Mouse (Mus musculus) liver, embryonic 13.5 days (tissue): ENCODE measurements around the gene Mamdc4. TPM values are rescaled to one million over a fixed set of nuclear protein-coding genes. Genes with fewer than 3 reads are reported as not detected.
A peak's percentile ranks its signal among the peaks of the same experiment; 100 is the strongest.

Experiments used
- ATAC-seq: fragments of 200-750 bp; cut with Nextera tagmentation; 2 replicates; pipeline ENCODE4 v1.8.0; 2017; ENCODE audit warnings: low read depth, mild to moderate bottlenecking, moderate number of reproducible peaks, moderate library complexity
- DNase-seq: peaks from one replicate; pipeline ENCODE4 v3.0.0; 2022
- H3K27ac ChIP-seq: fragments of 300-500 bp; sonication (generic); 2 replicates; pipeline ENCODE4 v1.5.1; 2015; ENCODE audit warnings: moderate library complexity, mild to moderate bottlenecking, inconsistent platforms
- H3K27me3 ChIP-seq: fragments of 300-500 bp; sonication (generic); 2 replicates; pipeline ENCODE4 v1.6.1; 2015; ENCODE audit warnings: mild to moderate bottlenecking, inconsistent platforms
- H3K36me3 ChIP-seq: fragments of 300-500 bp; sonication (generic); 2 replicates; pipeline ENCODE4 v1.6.1; 2015; ENCODE audit warnings: mild to moderate bottlenecking, inconsistent platforms
- H3K4me1 ChIP-seq: fragments of 300-500 bp; sonication (generic); replicated peaks from 2 replicates; pipeline ENCODE4 v1.6.1; 2015; ENCODE audit warnings: inconsistent platforms
- H3K4me2 ChIP-seq: fragments of 300-500 bp; sonication (generic); 2 replicates; pipeline ENCODE4 v1.6.1; 2015; ENCODE audit warnings: inconsistent platforms, mild to moderate bottlenecking, moderate library complexity
- H3K4me3 ChIP-seq: fragments of 300-500 bp; sonication (generic); replicated peaks from 2 replicates; pipeline ENCODE4 v1.5.1; 2015; ENCODE audit warnings: mild to moderate bottlenecking, inconsistent platforms
- H3K9ac ChIP-seq: fragments of 300-500 bp; sonication (generic); 2 replicates; pipeline ENCODE4 v1.6.1; 2015; ENCODE audit warnings: mild to moderate bottlenecking, inconsistent platforms
- H3K9me3 ChIP-seq: fragments of 300-500 bp; sonication (generic); replicated peaks from 2 replicates; pipeline ENCODE4 v1.6.1; 2016; ENCODE audit warnings: inconsistent platforms
- WGBS: fragments of 180-500 bp; shearing (Covaris S2); methylation state at CpG from one replicate; pipeline ENCODE4 v1.1.7; 2015; ENCODE audit not compliant: insufficient replicate concordance; 5-methylcytosine and 5-hydroxymethylcytosine counted together
- polyA plus RNA-seq: library from polyadenylated mRNA; unstranded; fragments of >200 nt; fragmentation: Nextera tagmentation; extraction: Ambion mirVana; gene quantifications from 2 replicates; pipeline ENCODE4 v1.2.1, GENCODE M21; 2015

Gene Mamdc4
- 1.6 and 2.7 TPM in 2 replicates for polyA plus RNA-seq

DNA sequence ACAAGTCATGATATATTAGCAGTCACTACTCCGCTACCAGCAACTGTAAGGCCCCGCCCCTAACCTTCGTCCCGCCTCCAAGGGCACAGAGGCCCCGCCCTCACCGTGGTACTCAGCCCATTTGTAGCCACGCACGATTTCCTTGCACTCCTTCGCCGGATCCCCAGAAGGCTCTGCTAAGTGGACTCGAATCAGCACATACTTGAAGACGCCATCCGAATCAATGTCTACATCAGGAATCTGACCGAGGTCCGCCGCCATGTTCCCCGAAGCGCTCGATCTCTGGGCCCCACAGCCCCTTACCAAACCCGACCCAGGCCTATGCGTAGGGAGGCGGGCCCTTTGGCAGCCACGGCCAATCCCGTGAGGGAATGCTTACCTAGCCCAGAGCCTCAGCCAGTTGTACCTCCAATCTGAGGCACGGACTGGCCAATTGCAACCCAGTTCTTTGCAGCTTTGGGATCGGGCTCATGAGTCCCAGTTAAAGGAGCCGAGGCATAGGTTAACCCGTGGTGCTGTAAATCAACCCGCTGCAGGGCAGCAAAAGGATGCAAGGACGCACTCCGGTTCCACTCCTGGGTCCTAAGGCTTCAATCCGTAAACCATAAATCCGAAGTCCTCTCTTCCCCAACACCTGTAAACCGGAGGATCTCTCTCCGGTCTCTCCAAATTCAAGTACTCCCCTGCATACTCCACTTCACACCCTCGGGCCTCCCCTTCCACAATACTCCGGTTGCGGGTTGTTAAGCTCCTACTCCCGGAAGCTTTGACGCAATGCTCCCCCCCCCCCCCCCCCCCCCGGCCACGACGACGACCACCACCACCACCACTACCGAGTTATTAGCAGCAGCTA lies at the start of gene Mamdc4, which contains the start of gene Phpt1:
Gene Mamdc4 (minus strand): TSS at position 267 of the 853 bp plus-strand sequence.
Gene Phpt1 (minus strand): TSS at position 646 of the 853 bp plus-strand sequence.
- Histone ChIP-seq H3K9me3 (no peaks in the 10 kb centered on the region), H3K27me3 (peaks cover 46% of the 10 kb centered on the region), H3K4me2 (peak within 1 kb of the TSS; percentile 87), H3K4me1 (peaks cover 68% of the 10 kb centered on the region), H3K9ac (peak within 1 kb of the TSS; percentile 74), H3K36me3 (peaks cover under 1% of the 10 kb centered on the region), H3K4me3 (peak within 1 kb of the TSS; percentile 64), H3K27ac (peak within 1 kb of the TSS; percentile 54)
- peak; percentile 96 for ATAC-seq
- under 1% methylated on average over 43 of the region's 45 CpGs for WGBS
- DNase-seq, result peak; percentile 95

DNA sequence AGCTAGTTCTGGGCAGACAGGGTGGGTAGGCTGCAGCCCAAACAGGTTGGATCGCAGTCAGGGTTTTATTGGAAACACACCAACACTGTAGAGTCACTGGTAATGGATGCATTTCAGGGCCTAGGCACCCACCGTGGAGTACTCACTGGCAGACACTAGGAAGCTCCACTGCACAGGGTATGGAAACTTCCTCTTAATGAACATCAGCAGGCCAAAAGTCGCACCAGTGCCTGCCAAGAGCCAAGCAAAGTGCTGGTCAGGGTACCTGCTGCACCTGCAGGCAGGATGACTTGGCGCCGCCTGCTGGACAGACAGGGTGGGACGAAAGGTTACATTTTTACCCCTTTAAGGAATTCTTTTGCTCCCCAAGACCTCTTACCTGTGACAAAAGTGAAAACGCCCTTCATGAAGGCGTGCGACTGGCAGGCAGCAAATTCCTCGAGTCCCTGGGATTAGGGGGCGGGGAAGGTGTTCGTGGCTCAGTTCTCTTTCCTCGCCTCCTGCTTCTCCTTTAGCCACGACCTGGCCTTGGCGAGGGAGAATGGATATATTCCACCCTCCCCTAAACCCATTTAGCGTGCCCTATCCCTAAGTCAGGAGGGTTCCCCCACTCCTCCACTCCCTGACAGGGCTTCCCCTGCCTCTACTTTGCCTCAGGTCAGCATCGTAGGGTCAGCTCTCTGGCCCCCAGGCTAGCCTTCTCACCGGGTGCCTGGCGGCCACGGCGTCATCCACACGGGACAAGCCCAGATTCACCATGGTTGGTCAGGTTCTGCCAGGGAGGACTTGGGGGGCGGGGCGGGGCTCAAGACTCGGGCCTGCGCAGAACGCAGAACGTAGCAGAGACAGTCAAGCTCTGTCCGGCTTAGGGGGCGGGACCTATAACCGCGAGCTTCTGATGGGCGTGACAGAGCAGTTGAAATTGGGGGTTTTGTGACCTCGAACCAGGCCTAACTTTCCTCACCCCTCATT lies 46.9 kb upstream of the Mamdc4 start, which contains the start of gene Tmem141:
Gene Tmem141 (minus strand): TSS at position 777 of the 972 bp plus-strand sequence.
- Histone ChIP-seq H3K27me3 (peaks cover 35% of the 10 kb centered on the region), H3K9ac (peak within 1 kb of the TSS; percentile 54)

DNA sequence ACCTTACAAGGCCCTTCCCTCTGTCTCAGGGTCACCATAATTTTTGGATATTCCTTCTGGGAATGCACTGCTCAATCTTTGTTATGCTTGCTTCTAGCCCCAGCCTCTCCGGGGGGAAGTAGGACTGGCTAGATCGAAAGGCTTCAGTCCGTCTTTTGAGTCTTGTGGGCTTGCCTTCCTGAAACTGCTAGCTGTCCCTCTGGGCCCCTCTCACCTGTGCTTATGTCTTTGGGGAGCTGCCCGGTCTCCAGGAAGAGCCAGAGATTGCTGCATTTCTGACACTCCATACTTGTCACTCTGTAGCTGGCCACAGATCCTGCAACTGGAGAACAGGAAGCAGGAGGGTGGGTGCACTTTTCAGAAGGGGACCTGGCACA lies 46.2 kb upstream of the Mamdc4 start:
- Histone ChIP-seq H3K9ac (no peak overlapping the region), H3K4me2 (peak overlapping the region; percentile 72), H3K27me3 (peaks cover 42% of the 10 kb centered on the region), H3K4me1 (peaks cover 20% of the 10 kb centered on the region), H3K9me3 (no peaks in the 10 kb centered on the region), H3K36me3 (no peaks in the 10 kb centered on the region), H3K27ac (no peak overlapping the region), H3K4me3 (no peak overlapping the region)
- WGBS, result 50% methylated on average over 4 of the region's 4 CpGs
- ATAC-seq, result no peak
- no peak for DNase-seq

More for the DNA sequence above, 46.9 kb upstream of the Mamdc4 start, which contains the start of gene Tmem141:
- Histone ChIP-seq H3K4me1 (peaks cover 13% of the 10 kb centered on the region), H3K4me3 (peak within 1 kb of the TSS; percentile 53), H3K9me3 (no peaks in the 10 kb centered on the region), H3K36me3 (no peaks in the 10 kb centered on the region), H3K4me2 (peak within 1 kb of the TSS; percentile 72), H3K27ac (no peak within 1 kb of the TSS)
- 6% methylated on average over 34 of the region's 34 CpGs for WGBS
- peak; percentile 81 for ATAC-seq
- peak; percentile 67 for DNase-seq

DNA sequence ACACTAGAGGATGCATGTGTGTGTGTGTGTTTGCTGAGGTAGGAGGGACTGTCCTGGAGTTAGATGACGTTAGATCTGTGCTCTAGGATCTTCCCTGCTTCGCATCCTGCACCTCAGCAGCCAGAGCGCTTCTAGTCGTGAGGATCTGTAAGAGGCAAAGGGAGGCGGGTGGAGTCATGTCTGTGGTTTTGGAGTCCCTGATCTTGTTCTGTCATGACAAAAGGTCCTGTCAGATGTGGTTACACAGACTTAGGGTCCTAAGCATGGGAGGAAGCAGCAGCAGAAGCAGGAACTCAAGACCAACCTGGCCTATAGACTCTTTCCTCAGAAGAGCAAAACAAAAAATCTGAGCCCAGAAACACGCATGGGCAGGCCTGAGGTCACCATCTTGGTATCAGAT lies 45.7 kb upstream of the Mamdc4 start:
- DNase-seq (no peak), ATAC-seq (no peak)
- Histone ChIP-seq H3K4me1 (peaks cover 22% of the 10 kb centered on the region), H3K4me2 (no peak overlapping the region), H3K9me3 (no peaks in the 10 kb centered on the region), H3K27ac (no peak overlapping the region), H3K4me3 (no peak overlapping the region), H3K36me3 (no peaks in the 10 kb centered on the region), H3K27me3 (peaks cover 46% of the 10 kb centered on the region), H3K9ac (no peak overlapping the region)
- WGBS, result 16% methylated on average over 6 of the region's 6 CpGs

DNA sequence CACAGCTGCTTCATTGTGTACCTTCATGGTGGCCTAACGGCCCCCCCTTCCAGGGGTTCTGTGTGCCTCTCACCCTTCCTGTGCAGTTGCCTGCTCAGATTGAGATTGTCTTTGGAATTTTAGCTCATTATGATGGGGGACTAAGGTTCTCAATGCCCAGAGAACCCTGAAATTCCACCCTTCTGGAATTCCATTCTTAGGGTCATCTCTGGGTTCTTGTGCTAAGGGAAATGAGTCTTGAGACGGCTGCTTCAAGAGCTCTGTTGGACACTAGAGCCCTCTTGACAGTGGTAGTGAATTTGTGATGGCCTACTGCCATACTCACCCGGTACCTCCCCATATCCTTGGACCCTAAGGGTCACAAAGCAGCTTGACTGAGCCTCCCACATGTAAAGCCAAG lies 42.9 kb upstream of the Mamdc4 start, which contains the start of gene Ccdc183:
Gene Ccdc183 (minus strand): TSS at position 101 of the 400 bp plus-strand sequence.
- DNase-seq (no peak), ATAC-seq (no peak)
- Histone ChIP-seq H3K9me3 (no peaks in the 10 kb centered on the region), H3K27me3 (peaks cover 75% of the 10 kb centered on the region), H3K4me2 (0 out of 2 replicates have a peak within 1 kb of the TSS, but pooled peaks have one; percentile 21), H3K36me3 (no peaks in the 10 kb centered on the region), H3K27ac (no peak within 1 kb of the TSS), H3K4me3 (no peak within 1 kb of the TSS), H3K9ac (no peak within 1 kb of the TSS), H3K4me1 (peaks cover 22% of the 10 kb centered on the region)
- 49% methylated on average over 3 of the region's 3 CpGs for WGBS

DNA sequence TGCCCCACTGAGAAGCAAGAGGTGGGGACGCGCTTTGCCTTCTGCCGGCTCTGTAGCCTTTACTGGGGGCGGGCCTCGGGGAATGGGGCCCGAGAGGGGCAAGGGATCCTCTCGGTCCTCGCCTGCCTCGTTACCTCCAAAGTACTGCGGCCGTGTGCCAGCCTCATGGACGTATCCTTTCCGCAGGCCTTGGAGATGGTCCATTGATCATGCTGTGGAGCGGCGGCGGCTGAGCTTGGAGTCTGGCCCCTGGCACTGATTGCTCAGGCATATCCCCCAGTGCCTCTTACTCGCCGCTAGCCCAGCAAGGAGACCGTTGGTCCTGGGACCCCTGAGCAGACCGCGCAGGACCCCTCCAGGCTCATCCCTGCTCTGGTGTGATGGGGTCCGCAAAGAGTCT lies 41.8 kb upstream of the Mamdc4 start:
- ATAC-seq (no peak), DNase-seq (no peak)
- Histone ChIP-seq H3K4me3 (no peak overlapping the region), H3K27me3 (peaks cover 75% of the 10 kb centered on the region), H3K9ac (no peak overlapping the region), H3K9me3 (no peaks in the 10 kb centered on the region), H3K36me3 (no peaks in the 10 kb centered on the region), H3K27ac (no peak overlapping the region), H3K4me1 (peaks cover 15% of the 10 kb centered on the region), H3K4me2 (peak overlapping the region; percentile 21; the same call in 1 of the 2 replicates)
- WGBS, result 17% methylated on average over 22 of the region's 22 CpGs

DNA sequence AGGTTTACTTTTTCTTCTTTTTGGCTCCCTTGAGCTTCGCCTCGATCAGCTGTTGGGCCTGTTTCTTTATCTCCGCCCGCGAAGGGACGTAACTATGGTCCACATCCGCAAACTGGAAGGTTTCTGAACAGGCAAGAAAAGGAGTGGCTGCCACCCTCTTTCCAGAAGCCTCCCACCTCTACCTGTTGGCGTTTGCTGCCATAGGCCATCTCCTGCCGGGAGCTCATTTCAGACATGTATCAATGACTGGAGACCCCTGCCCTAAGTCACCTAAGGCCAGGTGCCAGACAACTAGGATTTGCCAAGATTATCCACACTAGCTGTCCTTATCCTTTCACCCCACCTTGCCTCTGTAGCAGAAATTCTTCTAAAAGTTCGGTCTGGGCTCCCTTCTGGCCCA lies 34.0 kb upstream of the Mamdc4 start:
- 47% methylated on average over 10 of the region's 10 CpGs for WGBS
- peak overlapping the region; percentile 86 for H3K4me3 ChIP-seq
- H3K4me1 ChIP-seq, result peaks cover 35% of the 10 kb centered on the region
- DNase-seq (no peak), ATAC-seq (peak; percentile 17; the same call in 1 of the 2 replicates)
- H3K27ac ChIP-seq, result 0 out of 2 replicates have a peak overlapping the region, but pooled peaks have one; percentile 24
- peak overlapping the region; percentile 94; the same call in 1 of the 2 replicates for H3K9ac ChIP-seq
- peaks cover 11% of the 10 kb centered on the region for H3K27me3 ChIP-seq
- no peaks in the 10 kb centered on the region for H3K9me3 ChIP-seq
- peak overlapping the region; percentile 79 for H3K4me2 ChIP-seq
- 0 out of 2 replicates have a peak, but pooled peaks cover 5% of the 10 kb centered on the region for H3K36me3 ChIP-seq

DNA sequence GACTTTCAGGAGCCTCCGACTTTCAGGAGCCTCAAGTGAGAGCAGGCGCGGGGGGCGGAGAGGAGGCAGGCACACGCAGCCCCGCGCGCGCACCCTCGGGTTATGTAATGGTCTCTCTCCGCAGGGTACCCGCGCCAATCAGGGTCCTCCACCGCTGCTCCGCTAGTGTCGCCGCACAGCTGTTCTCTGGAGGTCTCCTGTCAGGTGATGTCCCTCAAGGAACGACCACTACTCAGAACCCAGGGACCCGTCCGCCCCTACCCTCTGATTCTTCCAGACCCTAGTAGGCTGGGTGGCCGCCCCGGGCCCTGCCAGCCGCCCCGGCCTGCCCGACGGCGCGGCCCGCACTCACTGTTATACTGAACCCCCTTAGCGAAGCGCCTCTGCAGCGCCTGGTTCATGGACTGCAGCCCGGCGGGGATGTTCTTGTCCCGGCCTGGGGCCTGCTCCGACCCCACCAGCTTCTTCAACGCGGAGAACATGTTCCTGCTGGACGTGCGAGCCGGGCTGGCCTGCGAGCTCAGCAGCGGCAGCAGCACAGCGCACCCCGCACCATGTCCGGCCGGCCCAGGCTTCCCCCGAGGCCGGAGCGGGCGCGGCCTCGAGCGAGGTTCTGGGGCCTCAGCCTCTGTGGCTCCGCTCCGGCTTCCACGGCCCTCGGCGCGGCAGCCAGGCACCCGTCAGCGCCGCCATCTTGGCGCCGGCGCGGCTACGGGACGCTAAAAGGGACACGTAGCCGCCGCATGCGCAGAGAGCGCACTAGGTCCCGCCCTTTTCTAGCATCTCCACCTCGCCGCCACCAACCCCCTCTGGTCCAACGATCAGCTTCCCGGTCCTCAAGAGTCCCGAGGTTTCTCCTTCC lies 33.3 kb upstream of the Mamdc4 start, which contains the start of gene Rabl6:
Gene Rabl6 (minus strand): TSS at position 761 of the 862 bp plus-strand sequence.
- H3K4me3 ChIP-seq, result peak within 1 kb of the TSS; percentile 86
- peak within 1 kb of the TSS; percentile 79 for H3K4me2 ChIP-seq
- peak within 1 kb of the TSS; percentile 88 for H3K27ac ChIP-seq
- H3K27me3 ChIP-seq, result peaks cover 5% of the 10 kb centered on the region
- ATAC-seq, result peak; percentile 85
- H3K9me3 ChIP-seq, result no peaks in the 10 kb centered on the region
- H3K36me3 ChIP-seq, result peaks cover 12% of the 10 kb centered on the region
- H3K4me1 ChIP-seq, result peaks cover 35% of the 10 kb centered on the region
- peak; percentile 78 for DNase-seq
- peak within 1 kb of the TSS; percentile 94 for H3K9ac ChIP-seq
- WGBS, result under 1% methylated on average over 80 of the region's 80 CpGs

DNA sequence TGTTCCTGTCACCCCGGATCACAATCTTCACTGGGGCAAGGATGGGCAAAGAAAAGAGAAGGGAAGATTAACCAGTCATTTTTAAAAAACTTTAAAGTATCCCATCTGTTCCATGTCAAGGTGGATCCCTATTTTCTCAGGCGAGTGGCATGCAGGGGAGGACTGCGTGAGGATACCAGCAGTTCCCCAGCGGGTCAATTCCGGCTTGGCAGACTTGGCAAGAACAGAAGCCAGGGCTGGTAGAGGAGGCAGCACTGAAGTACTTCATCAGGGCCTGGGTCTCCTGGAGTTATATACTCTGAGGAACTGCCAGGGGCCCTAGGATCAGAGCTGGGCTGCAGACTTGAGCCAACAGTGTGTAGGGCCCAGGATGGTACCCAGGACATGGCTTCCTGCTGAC lies 27.9 kb upstream of the Mamdc4 start:
- Histone ChIP-seq H3K36me3 (peaks cover 66% of the 10 kb centered on the region), H3K4me2 (no peak overlapping the region), H3K4me3 (no peak overlapping the region), H3K27ac (no peak overlapping the region), H3K9me3 (no peaks in the 10 kb centered on the region), H3K27me3 (no peaks in the 10 kb centered on the region), H3K9ac (no peak overlapping the region), H3K4me1 (peaks cover 43% of the 10 kb centered on the region)
- ATAC-seq (no peak), DNase-seq (no peak)
- WGBS, result 86% methylated on average over 5 of the region's 5 CpGs

DNA sequence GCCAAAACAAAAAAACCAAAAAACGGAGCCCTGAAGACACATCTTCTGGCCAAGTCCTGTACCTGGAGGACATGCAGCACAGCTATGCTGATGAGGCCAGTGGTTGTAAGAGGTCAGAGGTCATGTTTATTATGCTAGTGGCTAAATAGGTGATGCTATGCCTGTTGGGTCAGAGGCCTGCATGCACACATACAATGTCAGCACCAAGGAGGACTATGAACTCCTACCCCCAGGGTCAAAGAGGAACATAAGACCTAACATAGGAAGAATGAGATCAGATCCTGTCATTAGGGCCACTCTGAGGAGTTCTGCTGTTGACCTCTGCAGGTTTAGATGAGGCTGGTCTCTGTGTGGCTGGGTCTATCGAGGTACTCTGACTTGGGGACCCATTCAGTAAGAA lies 25.4 kb upstream of the Mamdc4 start:
- Histone ChIP-seq H3K9me3 (no peaks in the 10 kb centered on the region), H3K36me3 (peaks cover 91% of the 10 kb centered on the region), H3K4me3 (no peak overlapping the region), H3K9ac (no peak overlapping the region), H3K27me3 (no peaks in the 10 kb centered on the region), H3K4me2 (no peak overlapping the region), H3K27ac (no peak overlapping the region), H3K4me1 (peaks cover 24% of the 10 kb centered on the region)
- 77% methylated on average over 2 of the region's 2 CpGs for WGBS
- DNase-seq (no peak), ATAC-seq (peak; percentile 61)
